Mouse (Mus musculus): ENCODE results near the gene Pygo2.

Pygo2 gene

DNA sequence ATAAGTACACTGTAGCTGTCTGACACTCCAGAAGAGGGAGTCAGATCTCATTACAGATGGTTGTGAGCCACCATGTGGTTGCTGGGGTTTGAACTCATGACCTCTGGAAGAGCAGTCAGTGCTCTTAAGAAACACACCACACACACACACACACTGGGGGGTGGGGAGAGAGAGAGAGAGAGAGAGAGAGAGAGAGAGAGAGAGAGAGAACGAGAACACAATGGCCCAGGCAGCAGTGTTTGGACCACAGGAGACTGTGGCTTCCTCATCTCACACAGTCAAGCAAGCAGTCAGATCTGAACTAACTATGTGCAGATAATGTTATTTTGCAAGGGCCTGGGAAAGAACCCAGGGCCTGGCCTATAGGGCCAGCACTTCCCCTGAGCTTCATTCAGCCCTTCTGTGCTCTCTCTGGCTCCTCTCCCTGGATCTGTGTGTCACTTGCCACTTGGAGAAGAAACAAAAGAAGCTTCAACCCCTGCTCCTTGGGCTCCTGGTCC is 25.8 kb downstream of the Pygo2 start:
- DNase-seq (ENCODE audit: extremely low read depth, low read depth, low spot score) = no peak

DNA sequence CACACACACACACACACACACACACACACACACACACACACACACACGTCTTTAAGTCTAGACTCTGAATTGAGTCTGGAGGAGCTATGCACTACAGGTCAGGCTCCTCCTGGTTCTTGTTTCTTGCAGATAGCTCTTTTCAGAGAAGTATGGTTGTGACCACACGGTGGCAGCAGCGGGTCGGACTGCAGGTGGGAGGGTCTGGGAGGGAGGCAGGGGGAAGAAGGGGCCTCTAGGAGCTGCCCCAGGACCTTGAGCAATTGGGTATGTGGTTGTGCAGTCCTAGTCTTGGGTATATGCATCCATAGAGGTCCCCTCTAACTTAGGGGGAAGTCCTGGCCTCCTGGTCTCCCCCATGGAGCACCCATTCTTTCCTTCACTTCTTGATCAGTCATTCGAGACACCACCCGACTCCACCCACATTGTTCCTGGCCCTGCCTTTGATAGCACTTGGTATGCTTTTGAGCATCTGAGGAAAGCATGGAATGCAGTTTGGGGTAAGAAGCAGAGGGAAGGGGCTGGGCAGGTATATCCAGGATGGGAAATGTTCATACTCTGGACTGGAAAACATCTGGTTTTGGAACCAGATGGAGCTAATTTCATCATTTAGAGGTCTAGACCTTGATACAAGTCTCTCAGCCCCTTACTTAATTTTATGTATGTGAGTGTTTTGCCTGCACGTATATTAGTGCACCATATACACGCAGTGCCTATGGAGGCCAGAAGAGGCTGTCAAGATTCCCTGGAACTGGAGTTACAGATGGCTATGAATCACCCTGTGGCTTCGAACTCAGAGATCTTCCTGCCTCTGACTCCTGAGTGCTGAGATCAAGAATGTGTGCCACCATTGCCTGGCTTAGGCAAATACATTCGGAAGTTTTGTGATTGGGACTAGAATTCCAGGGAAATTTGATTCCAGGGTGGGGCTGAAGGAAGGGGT is 27.0 kb downstream of the Pygo2 start:
- no peak for DNase-seq (ENCODE audit: extremely low read depth, low read depth, low spot score)

DNA sequence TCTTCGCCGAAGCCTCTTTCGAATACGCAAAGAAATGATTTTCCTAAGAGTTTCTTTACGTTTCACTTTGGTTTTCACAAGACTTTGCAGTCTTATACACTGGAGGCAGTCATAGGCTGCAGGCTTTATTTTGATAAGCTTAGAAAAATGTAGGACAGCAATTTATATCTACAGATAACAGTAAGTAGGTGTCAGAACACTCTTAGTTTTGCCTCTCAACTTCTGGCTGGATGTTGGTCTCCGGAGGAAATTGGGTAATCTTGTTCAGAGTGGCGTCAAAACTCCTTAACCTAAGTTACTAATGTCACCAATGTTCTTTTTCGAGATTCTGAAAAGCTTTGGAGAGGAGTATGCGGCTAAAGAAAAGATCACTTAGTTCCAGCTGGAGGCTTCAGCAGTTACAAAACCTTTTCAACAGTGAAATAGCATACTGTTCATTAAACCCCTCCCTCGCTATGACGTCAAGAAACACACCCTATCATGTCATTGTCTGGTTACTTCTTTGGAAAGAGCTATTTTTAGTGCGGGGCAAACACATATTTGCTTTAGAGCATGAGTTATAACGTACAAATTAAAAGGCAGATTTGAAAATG is 28.5 kb downstream of the Pygo2 start:
- DNase-seq (ENCODE audit: extremely low read depth, low read depth, low spot score) = peak; percentile 66

DNA sequence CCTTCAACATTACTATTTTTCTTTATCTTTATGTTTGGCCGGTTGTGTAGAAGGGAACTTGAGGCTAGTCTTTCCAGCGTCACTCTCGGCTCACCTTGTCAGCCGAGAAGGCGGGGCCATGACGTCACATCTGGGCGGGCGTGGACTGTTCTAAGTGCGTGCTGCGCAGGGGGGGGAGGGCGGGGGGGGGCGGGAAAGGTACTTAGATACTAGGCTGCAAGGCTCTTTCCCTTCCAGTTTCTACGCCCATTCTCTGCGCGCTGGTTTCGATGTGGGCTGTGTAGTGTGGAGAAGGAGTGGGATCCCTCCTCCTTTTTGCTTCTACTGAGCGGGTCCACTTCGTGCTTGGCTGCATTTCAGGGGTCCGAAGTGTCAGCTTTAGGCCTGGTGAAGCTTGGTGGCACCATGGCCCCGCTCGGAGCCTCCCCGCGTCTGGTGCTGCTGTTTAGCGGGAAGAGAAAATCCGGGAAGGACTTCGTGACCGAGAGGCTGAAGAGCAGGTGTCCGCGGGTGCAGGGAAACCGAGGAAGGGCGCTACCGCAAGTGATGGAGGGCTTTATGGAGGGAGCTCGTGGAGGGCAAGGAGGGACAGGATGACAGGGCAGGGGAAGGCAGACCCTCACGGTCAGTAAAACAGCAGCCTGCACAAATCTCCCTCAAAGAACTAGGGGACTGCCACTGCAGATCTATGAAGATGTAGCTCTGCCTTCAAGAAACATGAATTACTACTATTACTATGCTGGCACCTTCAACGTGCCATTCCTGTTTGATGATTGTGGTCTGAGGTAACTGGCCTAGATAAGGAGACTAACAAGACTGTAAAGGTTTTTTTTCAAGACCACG is 29.2 kb downstream of the Pygo2 start:
- DNase-seq (ENCODE audit: extremely low read depth, low read depth, low spot score) = no peak

- no peak for DNase-seq (ENCODE audit: extremely low read depth, low read depth, low spot score)
Observed at GRCm38 (mm10) chr3:89468268-89468667, 38.3 kb downstream of the Pygo2 start.

- no peak for DNase-seq (ENCODE audit: extremely low read depth, low read depth, low spot score)
Observed at GRCm38 (mm10) chr3:89472280-89472679, 42.3 kb downstream of the Pygo2 start.

DNA sequence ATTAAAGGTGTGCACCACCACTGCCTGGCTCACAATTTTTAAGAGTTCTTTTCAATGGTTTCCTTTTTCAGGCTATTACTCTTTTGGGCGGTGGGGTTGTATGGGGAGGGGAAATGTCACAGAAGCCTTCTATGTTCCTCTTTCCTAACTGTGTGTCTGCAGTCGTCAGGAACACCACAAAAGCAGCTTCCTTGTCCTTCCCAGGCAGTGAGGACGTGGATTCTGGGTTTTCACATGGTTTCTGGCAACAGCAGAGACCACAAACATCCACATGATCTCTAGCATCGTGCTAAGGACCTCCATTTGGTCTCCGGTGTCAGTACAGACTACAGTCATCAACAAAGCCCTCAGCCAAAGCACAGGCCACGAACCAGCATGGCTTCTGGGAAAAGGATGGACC is 43.8 kb downstream of the Pygo2 start:
- DNase-seq (ENCODE audit: extremely low read depth, low read depth, low spot score) = no peak

- DNase-seq (ENCODE audit: extremely low read depth, low read depth, low spot score) = peak; percentile 74
Observed at GRCm38 (mm10) chr3:89479055-89479454, 49.0 kb downstream of the Pygo2 start.

DNA sequence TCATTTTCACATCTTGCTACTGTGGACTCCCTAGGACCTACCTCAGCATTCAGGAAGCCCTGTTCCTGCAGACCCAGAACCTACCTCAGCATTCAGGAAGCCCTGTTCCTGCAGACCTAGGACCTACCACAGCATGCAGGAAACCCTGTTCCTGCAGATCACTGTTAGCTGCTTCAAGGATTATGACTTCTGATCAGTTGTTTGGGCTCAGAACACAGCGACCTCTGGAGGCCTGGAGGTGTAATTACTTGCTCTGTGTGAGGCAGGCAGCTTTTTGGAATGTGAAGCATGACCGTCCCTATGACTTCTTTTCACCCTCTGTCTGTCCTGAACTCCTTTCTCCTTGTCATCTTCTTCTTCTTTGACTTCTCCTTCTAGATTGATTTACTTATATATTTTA is 51.5 kb downstream of the Pygo2 start:
- no peak for DNase-seq (ENCODE audit: extremely low read depth, low read depth, low spot score)

- DNase-seq (ENCODE audit: extremely low read depth, low read depth, low spot score) = no peak
Observed at GRCm38 (mm10) chr3:89482249-89482648, 52.2 kb downstream of the Pygo2 start.

Data from fat pad, adult 2 months (tissue).